Mouse (Mus musculus) spleen, embryonic (tissue): ENCODE results near the gene AL732309.1.

Experiments
- CTCF ChIA-PET: fragments of 350-600 bp; sonication (Branson Sonifier 250); formaldehyde crosslinking; loops from one replicate; lab custom pipeline; 2022; lab: Charles Lee

Gene AL732309.1

GRCm38 (mm10) chr2:25240723-25241437 lies 5.8 kb downstream of the AL732309.1 start:
- CTCF ChIA-PET: interaction anchor here (0.6 to 1.4 kb wide), 6 partner anchors 8 to 647 kb away, joined by 3 to 4 read pairs (median 3); no protein-coding TSS in a partner anchor

- CTCF ChIA-PET: interaction anchor here (0.6 to 1.0 kb wide), 5 partner anchors 9 to 648 kb away, joined by 3 to 4 read pairs (median 3); no protein-coding TSS in a partner anchor
These were observed 6.4 kb downstream of the AL732309.1 start for GRCm38 (mm10) chr2:25240310-25240709.

GRCm38 (mm10) chr2:25239766-25240165 lies 6.9 kb downstream of the AL732309.1 start:
- CTCF ChIA-PET: no interaction called here

GRCm38 (mm10) chr2:25238106-25238505 lies 8.6 kb downstream of the AL732309.1 start:
- CTCF ChIA-PET: no interaction called here

- CTCF ChIA-PET: interaction anchor here (0.6 kb wide), 1 partner anchor 422 kb away, joined by 3 read pairs; no protein-coding TSS in a partner anchor
These were observed 9.1 kb downstream of the AL732309.1 start for GRCm38 (mm10) chr2:25237522-25237921.

GRCm38 (mm10) chr2:25236614-25237013 lies 10.0 kb downstream of the AL732309.1 start, which contains the start of gene Rnf224:
TSS of gene Rnf224 (minus strand) at chr2:25236787.
- CTCF ChIA-PET: interaction anchor here (0.6 kb wide), 1 partner anchor 423 kb away, joined by 3 read pairs; no protein-coding TSS in a partner anchor

- CTCF ChIA-PET: no interaction called here
These were observed 12.0 kb downstream of the AL732309.1 start for GRCm38 (mm10) chr2:25234551-25235220.

- CTCF ChIA-PET: no interaction called here
These were observed 12.6 kb downstream of the AL732309.1 start, which contains the start of gene Slc34a3 for GRCm38 (mm10) chr2:25234050-25234449. TSS of gene Slc34a3 (minus strand) at chr2:25234364.

- CTCF ChIA-PET: no interaction called here
These were observed 13.2 kb downstream of the AL732309.1 start for GRCm38 (mm10) chr2:25233421-25233820.

- CTCF ChIA-PET: no interaction called here
These were observed 15.6 kb downstream of the AL732309.1 start for GRCm38 (mm10) chr2:25231038-25231437.

- CTCF ChIA-PET: no interaction called here
These were observed 16.1 kb downstream of the AL732309.1 start for GRCm38 (mm10) chr2:25230581-25230980.

GRCm38 (mm10) chr2:25229582-25229981 lies 17.1 kb downstream of the AL732309.1 start:
- CTCF ChIA-PET: interaction anchor here (1.0 to 1.7 kb wide), 4 partner anchors 21 to 42 kb away, joined by 4 to 5 read pairs (median 4); partner anchors contain the start of genes Anapc2 and Ssna1

GRCm38 (mm10) chr2:25228995-25229530 lies 17.6 kb downstream of the AL732309.1 start:
- CTCF ChIA-PET: interaction anchor here (0.7 to 2.4 kb wide), 8 partner anchors 13 to 43 kb away, joined by 3 to 10 read pairs (median 4); partner anchors contain the start of genes Anapc2, Rnf208, Ssna1 and Tor4a

GRCm38 (mm10) chr2:25228431-25228889 lies 18.2 kb downstream of the AL732309.1 start:
- CTCF ChIA-PET: interaction anchor here (0.7 to 2.4 kb wide), 8 partner anchors 13 to 43 kb away, joined by 3 to 10 read pairs (median 4); partner anchors contain the start of genes Anapc2, Rnf208, Ssna1 and Tor4a

- CTCF ChIA-PET: interaction anchor here (0.7 to 2.4 kb wide), 5 partner anchors 15 to 38 kb away, joined by 3 to 10 read pairs (median 4); partner anchors contain the start of gene Rnf208
These were observed 19.3 kb downstream of the AL732309.1 start for GRCm38 (mm10) chr2:25227406-25227805.

- CTCF ChIA-PET: interaction anchor here (1.6 to 2.4 kb wide), 2 partner anchors 33 to 37 kb away, joined by 4 to 10 read pairs; no protein-coding TSS in a partner anchor
These were observed 19.8 kb downstream of the AL732309.1 start for GRCm38 (mm10) chr2:25226864-25227263.

GRCm38 (mm10) chr2:25225811-25226379 lies 20.8 kb downstream of the AL732309.1 start:
- CTCF ChIA-PET: interaction anchor here (0.7 to 1.2 kb wide), 2 partner anchors 13 to 94 kb away, joined by 4 read pairs; no protein-coding TSS in a partner anchor

GRCm38 (mm10) chr2:25224766-25225752 lies 21.6 kb downstream of the AL732309.1 start:
- CTCF ChIA-PET: interaction anchor here (0.6 to 1.2 kb wide), 6 partner anchors 13 to 93 kb away, joined by 3 to 8 read pairs (median 4); partner anchors contain the start of gene Nrarp

GRCm38 (mm10) chr2:25224492-25224765 lies 22.2 kb downstream of the AL732309.1 start, which contains the start of gene Tubb4b:
TSS of gene Tubb4b (minus strand) at chr2:25224702.
- CTCF ChIA-PET: interaction anchor here (0.7 to 1.2 kb wide), 2 partner anchors 19 to 43 kb away, joined by 3 read pairs; partner anchors contain the start of gene Nrarp
